Mouse (Mus musculus) MEL (cell line): ENCODE data around the gene Dmkn. TPM values are rescaled to one million over a fixed set of nuclear protein-coding genes. Genes with fewer than 3 reads are reported as not detected.

Source experiments
- DNase-seq: peaks from one replicate; pipeline ENCODE4 v3.0.0; 2011; ENCODE audit warnings: low read depth, low spot score
- H3K27ac ChIP-seq: 2 replicates; pipeline ENCODE4 v1.5.1; 2012; ENCODE audit warnings: low read depth, mild to moderate bottlenecking, control low read depth, low read length, moderate library complexity; ENCODE audit not compliant: control insufficient read depth
- H3K27me3 ChIP-seq, 2 experiments: fragments of 150-350 bp in 1 of 2; sonication (generic) in 1 of 2; 2 replicates each; pipeline ENCODE4 v1.6.1; 2012; ENCODE audit warnings: low read length in 2 of 2, mild to moderate bottlenecking in 2 of 2, improper control_type of control experiment in 1 of 2, moderate library complexity in 1 of 2; ENCODE audit not compliant: insufficient read depth in 2 of 2, control insufficient read depth in 1 of 2
- H3K36me3 ChIP-seq, 2 experiments: 2 replicates each; pipeline ENCODE4 v1.6.1; 2012 to 2014; ENCODE audit warnings: low read length in 2 of 2, improper control_type of control experiment in 1 of 2, inconsistent platforms in 1 of 2, mild to moderate bottlenecking in 1 of 2; ENCODE audit not compliant: insufficient read depth in 2 of 2, control insufficient read depth in 1 of 2
- H3K4me1 ChIP-seq, 2 experiments: fragments of 150-350 bp in 1 of 2; sonication (generic) in 1 of 2; 2 replicates each; pipeline ENCODE4 v1.6.1; 2012; ENCODE audit warnings: low read length in 2 of 2, improper control_type of control experiment in 1 of 2, mild to moderate bottlenecking in 1 of 2; ENCODE audit not compliant: insufficient read depth in 2 of 2, control insufficient read depth in 1 of 2
- H3K4me3 ChIP-seq, 2 experiments: fragments of 150-350 bp in 1 of 2; sonication (generic) in 1 of 2; 2 replicates each; pipeline ENCODE4 v1.5.1; 2012; ENCODE audit warnings: low read depth in 2 of 2, low read length in 2 of 2, mild to moderate bottlenecking in 2 of 2, moderate library complexity in 2 of 2, control low read depth in 1 of 2, improper control_type of control experiment in 1 of 2; ENCODE audit not compliant: control insufficient read depth in 1 of 2, insufficient read depth in 1 of 2
- H3K79me2 ChIP-seq: 2 replicates; pipeline ENCODE4 v1.6.1; 2012; ENCODE audit warnings: mild to moderate bottlenecking, low read length, moderate library complexity; ENCODE audit not compliant: control insufficient read depth, poor library complexity, insufficient read depth
- H3K9ac ChIP-seq: 2 replicates; pipeline ENCODE4 v1.6.1; 2012; ENCODE audit warnings: low read depth, mild to moderate bottlenecking, control low read depth, low read length, moderate library complexity; ENCODE audit not compliant: control insufficient read depth, poor library complexity, severe bottlenecking
- H3K9me3 ChIP-seq: fragments of 150-350 bp; sonication (generic); replicated peaks from 2 replicates; pipeline ENCODE4 v1.6.1; 2012; ENCODE audit warnings: mild to moderate bottlenecking, low read length, improper control_type of control experiment, moderate library complexity; ENCODE audit not compliant: insufficient read depth
- BHLHE40 ChIP-seq: IDR thresholded peaks from 2 replicates; pipeline ENCODE4 v1.6.1; 2012; ENCODE audit warnings: low read depth, mild to moderate bottlenecking, inconsistent platforms, low read length, improper control_type of control experiment, borderline replicate concordance
- CHD2 ChIP-seq: IDR thresholded peaks from 2 replicates; pipeline ENCODE4 v1.6.1; 2011; ENCODE audit warnings: low read length, improper control_type of control experiment
- CTCF ChIP-seq, 3 experiments: IDR thresholded peaks in 2 of 3; conservative IDR thresholded peaks in 1 of 3; 2 replicates each; pipeline ENCODE4 v1.5.1; 2011 to 2012; ENCODE audit warnings: low read length in 3 of 3, low read depth in 2 of 3, mild to moderate bottlenecking in 2 of 3, improper control_type of control experiment in 1 of 3, inconsistent platforms in 1 of 3, mixed read lengths in 1 of 3, moderate library complexity in 1 of 3; ENCODE audit not compliant: control insufficient read depth in 1 of 3, insufficient read depth in 1 of 3, poor library complexity in 1 of 3, severe bottlenecking in 1 of 3
- ELF1 ChIP-seq: IDR thresholded peaks from 2 replicates; pipeline ENCODE4 v1.6.1; 2014; ENCODE audit warnings: low read depth, mild to moderate bottlenecking, inconsistent platforms, low read length, improper control_type of control experiment, moderate library complexity
- EP300 ChIP-seq, 2 experiments: IDR thresholded peaks; 2 replicates each; pipeline ENCODE4 v1.6.1; 2011; ENCODE audit warnings: improper control_type of control experiment in 2 of 2, low read length in 2 of 2, low read depth in 1 of 2, mild to moderate bottlenecking in 1 of 2
- GATA1 ChIP-seq: IDR thresholded peaks from 2 replicates; pipeline ENCODE4 v1.6.1; 2011; ENCODE audit warnings: low read depth, low read length, improper control_type of control experiment
- HCFC1 ChIP-seq: IDR thresholded peaks from 2 replicates; pipeline ENCODE4 v1.6.1; 2012; ENCODE audit warnings: low read depth, mild to moderate bottlenecking, inconsistent platforms, low read length, improper control_type of control experiment, moderate library complexity
- KAT2A ChIP-seq: conservative IDR thresholded peaks from 2 replicates; pipeline ENCODE4 v1.6.1; 2012; ENCODE audit warnings: low read depth, low read length, improper control_type of control experiment, inconsistent platforms
- MAFK ChIP-seq: IDR thresholded peaks from 2 replicates; pipeline ENCODE4 v1.6.1; 2011; ENCODE audit warnings: low read depth, mild to moderate bottlenecking, low read length, improper control_type of control experiment, borderline replicate concordance
- MAX ChIP-seq: IDR thresholded peaks from 2 replicates; pipeline ENCODE4 v1.6.1; 2011; ENCODE audit warnings: low read length, improper control_type of control experiment
- MYB ChIP-seq: IDR thresholded peaks from 2 replicates; pipeline ENCODE4 v1.6.1; 2011; ENCODE audit warnings: mild to moderate bottlenecking, low read depth, low read length, improper control_type of control experiment
- MYC ChIP-seq: IDR thresholded peaks from 2 replicates; pipeline ENCODE4 v1.6.1; 2011; ENCODE audit warnings: low read depth, mild to moderate bottlenecking, low read length, improper control_type of control experiment, moderate library complexity
- NELFE ChIP-seq: IDR thresholded peaks from 2 replicates; pipeline ENCODE4 v1.6.1; 2011; ENCODE audit warnings: low read depth, low read length, improper control_type of control experiment
- POLR2AphosphoS2 ChIP-seq: IDR thresholded peaks from 2 replicates; pipeline ENCODE4 v1.6.1; 2011; ENCODE audit warnings: low read length, improper control_type of control experiment
- RAD21 ChIP-seq: IDR thresholded peaks from 2 replicates; pipeline ENCODE4 v1.6.1; 2011; ENCODE audit warnings: mild to moderate bottlenecking, low read depth, low read length, improper control_type of control experiment
- RCOR1 ChIP-seq: IDR thresholded peaks from 2 replicates; pipeline ENCODE4 v1.6.1; 2012; ENCODE audit warnings: low read depth, mild to moderate bottlenecking, inconsistent platforms, low read length, improper control_type of control experiment
- SMC3 ChIP-seq: IDR thresholded peaks from 2 replicates; pipeline ENCODE4 v1.6.1; 2011; ENCODE audit warnings: low read depth, low read length, improper control_type of control experiment
- TAL1 ChIP-seq: IDR thresholded peaks from 2 replicates; pipeline ENCODE4 v1.6.1; 2012; ENCODE audit warnings: mild to moderate bottlenecking, inconsistent platforms, low read length, moderate library complexity, mixed read lengths
- TBP ChIP-seq: IDR thresholded peaks from 2 replicates; pipeline ENCODE4 v1.8.0; 2011; ENCODE audit warnings: low read depth, low read length, improper control_type of control experiment
- TCF12 ChIP-seq: IDR thresholded peaks from 2 replicates; pipeline ENCODE4 v1.6.1; 2014; ENCODE audit warnings: low read depth, mild to moderate bottlenecking, inconsistent platforms, low read length, improper control_type of control experiment, moderate library complexity
- UBTF ChIP-seq: IDR thresholded peaks from 2 replicates; pipeline ENCODE4 v1.6.1; 2012; ENCODE audit warnings: low read depth, mild to moderate bottlenecking, inconsistent platforms, low read length, improper control_type of control experiment, moderate library complexity, borderline replicate concordance; ENCODE audit not compliant: insufficient read depth
- USF1 ChIP-seq: IDR thresholded peaks from 2 replicates; pipeline ENCODE4 v1.6.1; 2014; ENCODE audit warnings: low read depth, mild to moderate bottlenecking, inconsistent platforms, low read length, improper control_type of control experiment, moderate library complexity
- USF2 ChIP-seq, 2 experiments: IDR thresholded peaks; 2 replicates each; pipeline ENCODE4 v1.6.1; 2011 to 2012; ENCODE audit warnings: improper control_type of control experiment in 2 of 2, low read length in 2 of 2, borderline replicate concordance in 1 of 2, inconsistent platforms in 1 of 2, low read depth in 1 of 2, mild to moderate bottlenecking in 1 of 2; ENCODE audit not compliant: insufficient read depth in 1 of 2
- ZC3H11A ChIP-seq: IDR thresholded peaks from 2 replicates; pipeline ENCODE4 v1.6.1; 2012; ENCODE audit warnings: low read depth, mild to moderate bottlenecking, inconsistent platforms, low read length, improper control_type of control experiment
- ZNF384 ChIP-seq: IDR thresholded peaks from 2 replicates; pipeline ENCODE4 v1.6.1; 2012; ENCODE audit warnings: low read depth, mild to moderate bottlenecking, inconsistent platforms, low read length, improper control_type of control experiment
- polyA plus RNA-seq, 2 experiments: library from polyadenylated mRNA; stranded (reverse) in 1 of 2; unstranded in 1 of 2; fragments of >175 nt in 1 of 2; fragments of >200 nt in 1 of 2; gene quantifications; 2 replicates each; pipeline versions ENCODE4 v1.2.1 to v1.2.4; 2012; ENCODE audit warnings: low replicate concordance in 2 of 2, low read depth in 1 of 2; ENCODE audit not compliant: insufficient read length in 2 of 2, insufficient read depth in 1 of 2, missing spikeins in 1 of 2
- total RNA-seq: library from RNA; depleted of rRNA; stranded (reverse); fragments of 300-350 nt; gene quantifications from 2 replicates; pipeline ENCODE4 v1.2.3, GENCODE M21; 2012

Gene Dmkn
- total and polyA plus RNA-seq, 3 experiments: not detected

DNA sequence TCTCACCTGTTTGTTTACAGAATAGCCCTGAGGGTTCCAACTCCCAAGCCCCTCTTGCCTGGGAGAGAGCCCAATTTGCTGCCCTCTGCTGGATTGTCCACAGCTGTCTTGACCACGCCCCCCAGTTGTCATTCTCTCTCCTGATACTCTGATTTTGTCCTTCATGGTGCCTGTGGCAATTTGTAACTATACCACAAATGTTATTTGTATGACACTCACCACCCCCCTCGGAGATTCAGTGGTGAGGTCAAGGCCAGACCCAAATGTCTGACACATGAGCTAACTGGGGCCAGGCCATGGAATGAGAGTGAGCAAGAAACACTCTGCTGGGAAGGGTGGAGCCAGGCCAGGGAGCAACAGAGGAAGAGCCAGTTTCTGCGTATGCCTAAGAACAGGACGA is 4.7 kb upstream of the Dmkn start:
- H3K9ac ChIP-seq: no peak overlapping the region
- no peak overlapping the region for H3K4me3 ChIP-seq
- no peaks in the 10 kb centered on the region for H3K79me2 ChIP-seq
- TF ChIP-seq SMC3 (peak; percentile 49), MAFK (no peak), BHLHE40 (no peak), USF1 (no peak), RAD21 (peak; percentile 7; the same call in 1 of the 2 replicates), CTCF (IDR thresholded peaks at IDR 0.05 in 2 of 3, conservative IDR thresholded peaks at IDR 0.05 in 1 of 3; ENCODE audit: control insufficient read depth in 1 of 3, insufficient read depth in 1 of 3, low read depth in 2 of 3, low read length in 3 of 3, poor library complexity in 1 of 3, severe bottlenecking in 1 of 3) (peak; percentile 11 to 61 (median 48); a peak in 4 of 6 replicates)
- H3K27ac ChIP-seq: no peak overlapping the region
- H3K27me3 ChIP-seq: 0 out of 4 replicates have a peak, but pooled peaks cover 0 to 2% of the 10 kb centered on the region in 2 experiments
- H3K9me3 ChIP-seq: no peaks in the 10 kb centered on the region
- DNase-seq: no peak
- no peaks in the 10 kb centered on the region for H3K36me3 ChIP-seq
- no peaks in the 10 kb centered on the region; a peak in 1 of 4 replicates for H3K4me1 ChIP-seq

DNA sequence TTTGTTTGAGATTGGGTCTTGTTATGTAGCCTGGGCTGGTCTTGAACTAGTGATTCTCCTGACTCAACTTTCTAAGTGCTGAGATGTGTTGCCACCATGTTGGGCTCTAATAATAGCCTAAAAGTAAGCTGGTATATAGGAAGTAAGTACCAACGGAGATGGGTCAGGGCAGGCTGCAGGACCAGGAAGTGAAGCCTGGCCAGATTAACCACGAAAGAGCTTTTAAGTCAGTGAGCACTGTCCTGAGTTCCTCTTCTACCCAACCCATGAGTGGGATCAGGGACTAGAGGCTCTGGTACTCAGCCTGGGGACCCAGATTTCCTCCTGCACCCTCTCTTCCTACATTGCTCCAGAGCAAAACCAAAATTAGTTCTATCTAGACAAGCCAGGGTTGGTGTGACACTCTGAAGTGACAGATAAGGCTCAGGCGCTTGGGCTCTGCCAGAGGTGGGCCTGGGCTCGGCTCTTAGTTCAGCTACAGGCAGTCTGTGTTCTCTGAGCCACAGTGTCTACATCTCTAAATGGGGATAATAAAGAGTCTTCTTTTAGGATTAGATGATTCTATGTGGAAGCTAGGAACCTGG is 1.7 kb upstream of the Dmkn start:
- peak; percentile 73 for DNase-seq
- TF ChIP-seq TCF12 (peak; percentile 56), TAL1 (peak; percentile 55; the same call in 1 of the 2 replicates), EP300 (IDR thresholded peaks at IDR 0.05; ENCODE audit: low read depth in 1 of 2, low read length in 2 of 2) (peak; percentile 28 to 32; a peak in 2 of 4 replicates), NELFE (no peak), CHD2 (no peak), TBP (peak; percentile 85), ELF1 (0 out of 2 replicates have a peak, but pooled peaks have one; percentile 30), GATA1 (peak; percentile 64; the same call in 1 of the 2 replicates)
- H3K36me3 ChIP-seq: no peaks in the 10 kb centered on the region
- H3K79me2 ChIP-seq: no peaks in the 10 kb centered on the region
- H3K27me3 ChIP-seq: peaks cover 0 to 4% of the 10 kb centered on the region in 2 experiments; a peak in 1 of 4 replicates
- H3K9ac ChIP-seq: no peak overlapping the region
- no peaks in the 10 kb centered on the region for H3K9me3 ChIP-seq
- H3K4me1 ChIP-seq: no peaks in the 10 kb centered on the region; a peak in 1 of 4 replicates
- no peak overlapping the region for H3K27ac ChIP-seq
- H3K4me3 ChIP-seq: no peak overlapping the region

DNA sequence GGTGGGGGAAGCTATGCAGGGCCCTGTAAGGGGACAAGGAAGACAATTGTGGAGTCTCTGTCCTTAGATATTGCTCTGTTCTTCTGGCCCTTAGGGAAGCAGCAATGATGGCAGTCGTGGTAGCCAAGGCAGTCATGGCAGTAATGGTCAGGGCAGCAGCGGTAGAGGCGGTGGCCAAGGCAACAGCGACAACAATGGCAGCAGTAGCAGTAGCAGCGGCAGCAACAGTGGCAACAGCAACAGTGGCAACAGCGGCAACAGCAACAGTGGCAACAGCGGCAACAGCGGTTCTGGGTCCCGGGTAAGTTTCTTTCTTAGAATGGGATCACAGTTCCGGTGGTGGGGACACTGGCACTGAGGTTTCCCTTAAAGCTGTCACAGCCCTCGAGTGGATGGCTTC is 1.6 kb downstream of the Dmkn start:
- DNase-seq: no peak
- Histone ChIP-seq H3K36me3 (no peaks in the 10 kb centered on the region), H3K79me2 (no peaks in the 10 kb centered on the region), H3K27ac (no peak overlapping the region), H3K4me3 (no peak overlapping the region), H3K9ac (no peak overlapping the region), H3K9me3 (no peaks in the 10 kb centered on the region), H3K27me3 (peaks cover 5 to 11% of the 10 kb centered on the region in 2 experiments), H3K4me1 (no peaks in the 10 kb centered on the region; a peak in 1 of 4 replicates)
- TF ChIP-seq MYC (no peak), RCOR1 (no peak), ZC3H11A (no peak), MYB (no peak), USF1 (no peak), NELFE (no peak), MAFK (no peak), MAX (no peak), BHLHE40 (no peak), TAL1 (no peak), KAT2A (no peak), ZNF384 (no peak), POLR2AphosphoS2 (no peak), UBTF (no peak), USF2 (IDR thresholded peaks at IDR 0.05; ENCODE audit: borderline replicate concordance in 1 of 2, insufficient read depth in 1 of 2, low read depth in 1 of 2, low read length in 2 of 2) (no peak), HCFC1 (no peak)
